9 mouse cellular contexts compared by ENCODE assay signal in genomic region chr9:22429533-22430241, GRCm38 (mm10). TPM values are rescaled to one million over a fixed set of nuclear protein-coding genes. Genes with fewer than 3 reads are reported as not detected.
A peak's percentile ranks its signal among the peaks of the same experiment; 100 is the strongest.
DNase-seq lines count a peak whose midpoint lies in the region; ATAC-seq lines count a peak whose summit lies in the region.
"Had no signal": no experiment of that assay in that cellular context is flagged by ENCODE, and none has a peak within 500 bp of the region (broad histone marks: within the 10 kb centered on the region; RNA-seq: fewer than 3 reads in every experiment).

No protein-coding gene starts in this region.

- WGBS in heart, embryonic 14.5 days, result 58% methylated on average over 15 of the region's 15 CpGs

- H3K4me1 ChIP-seq in heart, embryonic 14.5 days (ENCODE audit: control insufficient read depth in 2 of 2, insufficient read depth in 2 of 2, low read length in 2 of 2), result peaks cover 0 to 12% of the 10 kb centered on the region in 2 experiments; a peak in 2 of 4 replicates

- no peak for DNase-seq in heart, postnatal 25 days (ENCODE audit: low spot score)
- DNase-seq in adipocyte (ENCODE audit: low spot score), result peak; percentile 14
- peak; percentile 36 for DNase-seq in kidney, adult 18-20 months
- peak; percentile 22 for DNase-seq in lung, postnatal 10 days
- no peak for DNase-seq in frontal cortex, postnatal 14 days (ENCODE audit: low spot score in 2 of 2)
- no peak for DNase-seq in layer of hippocampus, postnatal 14 days (ENCODE audit: low spot score in 2 of 2)
- DNase-seq in ovary, postnatal 10 days (ENCODE audit: low spot score), result no peak

- no peaks in the 10 kb centered on the region for H3K36me3 ChIP-seq in heart, embryonic 14.5 days (ENCODE audit: control insufficient read depth, insufficient read depth, low read length)

- intact Hi-C loops in heart, postnatal 25 days (cut with DNase I), result no loop called here

- H3K4me3 ChIP-seq in heart, embryonic 14.5 days (ENCODE audit: control insufficient read depth in 1 of 2, insufficient read depth in 1 of 2, low read depth in 1 of 2, low read length in 2 of 2), result no peak overlapping the region

- peak overlapping the region; percentile 42 for H3K4me2 ChIP-seq in heart, embryonic 14.5 days (ENCODE audit: low read length)

- no peak overlapping the region for H3K9ac ChIP-seq in heart, embryonic 14.5 days (ENCODE audit: low read length)

- H3K27ac ChIP-seq in heart, embryonic 14.5 days (replicated peaks in 1 of 2; ENCODE audit: control insufficient read depth in 1 of 2, insufficient read depth in 1 of 2, low read depth in 2 of 2, low read length in 2 of 2), result no peak overlapping the region

- H3K27me3 ChIP-seq in heart, embryonic 14.5 days (ENCODE audit: control insufficient read depth, insufficient read depth, low read length), result no peaks in the 10 kb centered on the region

- no peaks in the 10 kb centered on the region for H3K9me3 ChIP-seq in heart, embryonic 14.5 days (ENCODE audit: control insufficient read depth, low read length)

- no peak for ATAC-seq in heart, embryonic 14.5 days (ENCODE audit: insufficient number of reproducible peaks, insufficient read depth, low FRiP score, low read depth)

RNA-seq across cellular contexts. Expression of gene 9530077C05Rik, which starts 18.4 kb away (rescaled TPM):
- 1.9 and 2.2 TPM in 2 replicates for polyA plus RNA-seq in heart, embryonic 14.5 days (2014; fragmentation: Nextera tagmentation; extraction: Ambion mirVana)
- total RNA-seq in heart, postnatal 25 days (2021), result under 1 TPM; 0.70 to 0.92 TPM
- total RNA-seq in layer of hippocampus, postnatal 14 days (2021), result 1 to 10 TPM; 7.1 to 7.2 TPM

RNA-seq across cellular contexts. Expression of gene Gm17545, which starts 24.4 kb away (rescaled TPM):
- not detected in 2 replicates for polyA plus RNA-seq in heart, embryonic 14.5 days (2014; fragmentation: Nextera tagmentation; extraction: Ambion mirVana)
- not detected for total RNA-seq in heart, postnatal 25 days (2021)
- not detected for total RNA-seq in layer of hippocampus, postnatal 14 days (2021)
- polyA plus RNA-seq: neural tube, embryonic 14.5 days had no signal

RNA-seq across cellular contexts. Expression of gene Rp9, which starts 39.9 kb away (rescaled TPM):
- 51.1 and 52.3 TPM in 2 replicates for polyA plus RNA-seq in heart, embryonic 14.5 days (2014; fragmentation: Nextera tagmentation; extraction: Ambion mirVana)
- 10 to 100 TPM; 40.5 to 43.8 TPM for total RNA-seq in heart, postnatal 25 days (2021)
- total RNA-seq in layer of hippocampus, postnatal 14 days (2021), result 10 to 100 TPM; 37.2 to 37.4 TPM

RNA-seq across cellular contexts. Expression of gene Anln, which starts 40.7 kb away (rescaled TPM):
- 57.6 and 62.0 TPM in 2 replicates for polyA plus RNA-seq in heart, embryonic 14.5 days (2014; fragmentation: Nextera tagmentation; extraction: Ambion mirVana)
- 1 to 10 TPM; 1.7 to 2.2 TPM for total RNA-seq in heart, postnatal 25 days (2021)
- 10 to 100 TPM; 15.5 to 16.2 TPM for total RNA-seq in layer of hippocampus, postnatal 14 days (2021)

RNA-seq across cellular contexts. Expression of gene Bbs9, which starts 45.8 kb away (rescaled TPM):
- polyA plus RNA-seq in heart, embryonic 14.5 days (2014; fragmentation: Nextera tagmentation; extraction: Ambion mirVana), result 6.4 and 11.6 TPM in 2 replicates
- total RNA-seq in heart, postnatal 25 days (2021), result 10 to 100 TPM; 10.5 to 14.7 TPM
- total RNA-seq in layer of hippocampus, postnatal 14 days (2021), result 10 to 100 TPM; 21.3 to 23.0 TPM

Comparison
In these comparisons a context has a peak if more than half of its experiments do, and no peak if none do; other contexts are left out.
1. DNase-seq: peak in adipocyte (single experiment), kidney, adult 18-20 months (single experiment) and lung, postnatal 10 days (single experiment); none in heart, postnatal 25 days (single experiment), frontal cortex, postnatal 14 days (0 of 2), layer of hippocampus, postnatal 14 days (0 of 2) and ovary, postnatal 10 days (single experiment).
2. RNA of gene 9530077C05Rik, which starts 18.4 kb away (total RNA-seq): 7.1 to 7.2 TPM in layer of hippocampus, postnatal 14 days; 0.70 to 0.92 TPM in heart, postnatal 25 days; every median in the first group is over 4 times any median in the second.